Mouse (Mus musculus): ENCODE measurements around the gene Vdac1.

GRCm38 (mm10) chr11:52338351-52338750 lies 22.3 kb upstream of the Vdac1 start:
- peak; percentile 6 for TF ChIP-seq MAX (IDR thresholded peaks at IDR 0.05)
- TF ChIP-seq USF1 (IDR thresholded peaks at IDR 0.05; ENCODE audit: low read depth): no peak
- no peak for TF ChIP-seq CTCF (IDR thresholded peaks at IDR 0.05; ENCODE audit: control insufficient read depth, insufficient read depth, insufficient read length)
- TF ChIP-seq MYOG (IDR thresholded peaks at IDR 0.05; ENCODE audit: control insufficient read depth, extremely low read depth, insufficient read length): no peak
